ENCODE assay signal across 7 mouse cellular contexts in genomic region chr1:128102251-128102640, GRCm38 (mm10). TPM values are rescaled to one million over a fixed set of nuclear protein-coding genes. Genes with fewer than 3 reads are reported as not detected.
DNase-seq lines count a peak whose midpoint lies in the region; ATAC-seq lines count a peak whose summit lies in the region.

No protein-coding gene starts in this region.

- H3K27me3 ChIP-seq in embryonic facial prominence, embryonic 11.5 days (ENCODE audit: control insufficient read depth, insufficient read depth, low read length) = no peaks in the 10 kb centered on the region
- H3K27me3 ChIP-seq in heart, embryonic 16.5 days (ENCODE audit: control insufficient read depth, insufficient read depth, low read length) = no peaks in the 10 kb centered on the region
- no peaks in the 10 kb centered on the region for H3K27me3 ChIP-seq in megakaryocyte, embryonic 14.5 days (replicated peaks)

- no peaks in the 10 kb centered on the region for H3K9me3 ChIP-seq in embryonic facial prominence, embryonic 11.5 days (replicated peaks; ENCODE audit: control insufficient read depth, low read length)
- no peaks in the 10 kb centered on the region for H3K9me3 ChIP-seq in heart, embryonic 16.5 days (replicated peaks; ENCODE audit: control insufficient read depth, low read length)
- H3K9me3 ChIP-seq in megakaryocyte, embryonic 14.5 days = no peaks in the 10 kb centered on the region

- no peaks in the 10 kb centered on the region for H3K36me3 ChIP-seq in embryonic facial prominence, embryonic 11.5 days (replicated peaks; ENCODE audit: control insufficient read depth, insufficient read depth, low read depth, low read length)
- no peaks in the 10 kb centered on the region for H3K36me3 ChIP-seq in heart, embryonic 16.5 days (ENCODE audit: control insufficient read depth, insufficient read depth)
- peaks cover 2% of the 10 kb centered on the region for H3K36me3 ChIP-seq in megakaryocyte, embryonic 14.5 days (replicated peaks; ENCODE audit: low read length)

- H3K4me1 ChIP-seq in embryonic facial prominence, embryonic 11.5 days (ENCODE audit: control insufficient read depth, insufficient read depth, low read length) = no peaks in the 10 kb centered on the region
- peaks cover 13% of the 10 kb centered on the region for H3K4me1 ChIP-seq in heart, embryonic 16.5 days (ENCODE audit: control insufficient read depth, insufficient read depth, low read length)
- H3K4me1 ChIP-seq in megakaryocyte, embryonic 14.5 days = peaks cover 55% of the 10 kb centered on the region

- 0 out of 2 replicates have a peak overlapping the region, but pooled peaks have one; percentile 22 for H3K27ac ChIP-seq in embryonic facial prominence, embryonic 11.5 days (replicated peaks; ENCODE audit: low read depth, low read length)
- peak overlapping the region; percentile 94 for H3K27ac ChIP-seq in heart, embryonic 16.5 days (ENCODE audit: low read length)

- peak overlapping the region; percentile 49 for H3K9ac ChIP-seq in embryonic facial prominence, embryonic 11.5 days (replicated peaks; ENCODE audit: low read length)
- H3K9ac ChIP-seq in heart, embryonic 16.5 days (ENCODE audit: low read length) = peak overlapping the region; percentile 74

- peak overlapping the region; percentile 22 for H3K4me2 ChIP-seq in embryonic facial prominence, embryonic 11.5 days (ENCODE audit: low read depth, low read length)
- H3K4me2 ChIP-seq in heart, embryonic 16.5 days (ENCODE audit: low read depth, low read length) = peak overlapping the region; percentile 71

- DNase-seq in urinary bladder, postnatal 25 days (ENCODE audit: low spot score) = peak; percentile 17
- DNase-seq in urinary bladder, postnatal 4 days (ENCODE audit: low spot score in 2 of 2) = no peak
- peak; percentile 92 for DNase-seq in embryonic facial prominence, embryonic 11.5 days (ENCODE audit: low spot score)
- DNase-seq in layer of hippocampus, postnatal 10 days (ENCODE audit: low spot score in 2 of 2) = peak; percentile 32 to 59
- DNase-seq in right cerebral cortex, postnatal 36 days (ENCODE audit: low spot score in 2 of 2) = peak; percentile 26 to 48

- ATAC-seq in embryonic facial prominence, embryonic 11.5 days (replicated peaks; ENCODE audit: insufficient number of reproducible peaks, low FRiP score, low TSS enrichment, low read depth) = peak; percentile 42
- ATAC-seq in heart, embryonic 16.5 days (replicated peaks; ENCODE audit: extremely low read depth, insufficient read depth, low FRiP score) = peak; percentile 24; the same call in 1 of the 2 replicates

- H3K4me3 ChIP-seq in embryonic facial prominence, embryonic 11.5 days (ENCODE audit: low read depth, low read length) = peak overlapping the region; percentile 89
- H3K4me3 ChIP-seq in heart, embryonic 16.5 days (ENCODE audit: low read length) = peak overlapping the region; percentile 80
- peak overlapping the region; percentile 99 for H3K4me3 ChIP-seq in megakaryocyte, embryonic 14.5 days (replicated peaks)

- under 1% methylated on average over 15 of the region's 15 CpGs for WGBS in embryonic facial prominence, embryonic 11.5 days
- WGBS in heart, embryonic 16.5 days = under 1% methylated on average over 15 of the region's 15 CpGs

RNA-seq across cellular contexts. Expression of gene Zranb3, which starts 0.6 kb away (rescaled TPM):
- 14.1 and 17.5 TPM in 2 replicates for polyA plus RNA-seq in embryonic facial prominence, embryonic 11.5 days (2014; fragmentation: Nextera tagmentation; extraction: Ambion mirVana)
- polyA plus RNA-seq in heart, embryonic 16.5 days (2015; fragmentation: Nextera tagmentation; extraction: Ambion mirVana) = 6.1 and 7.1 TPM in 2 replicates
- 1 to 10 TPM; 8.0 to 9.0 TPM for total RNA-seq in layer of hippocampus, postnatal 10 days (2021)
- polyA plus RNA-seq in megakaryocyte, embryonic 14.5 days (2012; ENCODE audit: insufficient read depth, low replicate concordance) = 0.64 TPM in 1 of 2 replicates, not detected in the other

RNA-seq across cellular contexts. Expression of gene R3hdm1, which starts 0.9 kb away (rescaled TPM):
- polyA plus RNA-seq in embryonic facial prominence, embryonic 11.5 days (2014; fragmentation: Nextera tagmentation; extraction: Ambion mirVana) = 87.3 and 93.8 TPM in 2 replicates
- polyA plus RNA-seq in heart, embryonic 16.5 days (2015; fragmentation: Nextera tagmentation; extraction: Ambion mirVana) = 47.0 and 47.8 TPM in 2 replicates
- total RNA-seq in layer of hippocampus, postnatal 10 days (2021) = 100 to 1,000 TPM; 242 to 249 TPM
- polyA plus RNA-seq in megakaryocyte, embryonic 14.5 days (2012; ENCODE audit: insufficient read depth, low replicate concordance) = 28.5 and 60.9 TPM in 2 replicates

Comparison
In these comparisons a context has a peak if more than half of its experiments do, and no peak if none do; other contexts are left out.
1. DNase-seq: peak in urinary bladder, postnatal 25 days (single experiment), embryonic facial prominence, embryonic 11.5 days (single experiment), layer of hippocampus, postnatal 10 days (2 of 2) and right cerebral cortex, postnatal 36 days (2 of 2); none in urinary bladder, postnatal 4 days (0 of 2).
2. Peak in every context shown above with its lines, with median percentiles within 50 percentile points of each other: H3K4me3 ChIP-seq.